Mouse (Mus musculus) kidney, embryonic 16.5 days (tissue): ENCODE measurements at regions not wholly inside any gene's neighbourhood (a gene's known extent, or its start where the extent isn't known, plus 50 kb on each side); places are given as distances from the start of the nearest gene placed in this dataset.

Experiments used
- ATAC-seq: fragments of 200-750 bp; cut with Nextera tagmentation; 2 replicates; pipeline ENCODE4 v1.8.0; 2017; ENCODE audit warnings: moderate TSS enrichment; ENCODE audit not compliant: low FRiP score, low TSS enrichment
- H3K27ac ChIP-seq: fragments of 300-500 bp; sonication (generic); 2 replicates; pipeline ENCODE4 v1.5.1; 2014; ENCODE audit warnings: low read length
- H3K27me3 ChIP-seq: fragments of 300-500 bp; sonication (generic); 2 replicates; pipeline ENCODE4 v1.6.1; 2014; ENCODE audit warnings: low read length, control low read depth, mixed read lengths; ENCODE audit not compliant: insufficient read depth
- H3K36me3 ChIP-seq: fragments of 300-500 bp; sonication (generic); 2 replicates; pipeline ENCODE4 v1.6.1; 2014; ENCODE audit warnings: low read length, control low read depth, mixed read lengths; ENCODE audit not compliant: insufficient read depth
- H3K4me1 ChIP-seq: fragments of 300-500 bp; sonication (generic); 2 replicates; pipeline ENCODE4 v1.6.1; 2014; ENCODE audit warnings: low read length, control low read depth, mixed read lengths; ENCODE audit not compliant: insufficient read depth
- H3K4me2 ChIP-seq: fragments of 300-500 bp; sonication (generic); replicated peaks from 2 replicates; pipeline ENCODE4 v1.6.1; 2014; ENCODE audit warnings: low read depth, low read length
- H3K4me3 ChIP-seq: fragments of 300-500 bp; sonication (generic); 2 replicates; pipeline ENCODE4 v1.5.1; 2014; ENCODE audit warnings: mild to moderate bottlenecking, low read length
- H3K9ac ChIP-seq: fragments of 300-500 bp; sonication (generic); replicated peaks from 2 replicates; pipeline ENCODE4 v1.6.1; 2014; ENCODE audit warnings: low read length
- H3K9me3 ChIP-seq: fragments of 300-500 bp; sonication (generic); 2 replicates; pipeline ENCODE4 v1.6.1; 2016; ENCODE audit warnings: low read length, control low read depth
- WGBS: fragments of 180-500 bp; shearing (Covaris S2); extraction: QIAGEN DNeasy Blood & Tissue Kit; methylation state at CpG from one replicate; pipeline ENCODE4 v1.1.7; 2014; 5-methylcytosine and 5-hydroxymethylcytosine counted together

DNA sequence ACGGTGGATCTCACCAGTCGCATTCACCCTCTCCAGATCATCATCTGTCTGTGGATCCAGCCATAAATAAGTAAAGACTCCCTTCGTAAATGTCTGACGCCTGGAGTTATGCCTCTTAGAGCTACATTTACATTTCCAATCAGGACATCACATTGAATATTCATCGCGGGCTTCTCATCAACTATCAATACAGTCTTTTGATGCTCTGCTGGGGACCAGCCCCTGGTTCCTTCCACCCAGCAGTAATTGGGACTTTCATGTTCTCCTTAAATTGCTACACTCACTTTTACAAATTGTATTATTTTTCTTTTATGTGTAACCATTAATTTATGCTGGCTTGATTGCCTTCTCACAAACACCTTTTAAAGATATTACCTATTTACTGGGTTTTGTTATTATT lies 125.7 kb upstream of the Cnr1 start:
- no peak overlapping the region for H3K9ac ChIP-seq
- H3K27ac ChIP-seq: no peak overlapping the region
- WGBS: 82% methylated on average over 6 of the region's 6 CpGs
- H3K27me3 ChIP-seq: no peaks in the 10 kb centered on the region
- no peak for ATAC-seq
- no peaks in the 10 kb centered on the region for H3K4me1 ChIP-seq
- H3K9me3 ChIP-seq: peaks cover 3% of the 10 kb centered on the region; the same call in 1 of the 2 replicates
- H3K4me3 ChIP-seq: no peak overlapping the region
- no peak overlapping the region for H3K4me2 ChIP-seq
- no peaks in the 10 kb centered on the region for H3K36me3 ChIP-seq

DNA sequence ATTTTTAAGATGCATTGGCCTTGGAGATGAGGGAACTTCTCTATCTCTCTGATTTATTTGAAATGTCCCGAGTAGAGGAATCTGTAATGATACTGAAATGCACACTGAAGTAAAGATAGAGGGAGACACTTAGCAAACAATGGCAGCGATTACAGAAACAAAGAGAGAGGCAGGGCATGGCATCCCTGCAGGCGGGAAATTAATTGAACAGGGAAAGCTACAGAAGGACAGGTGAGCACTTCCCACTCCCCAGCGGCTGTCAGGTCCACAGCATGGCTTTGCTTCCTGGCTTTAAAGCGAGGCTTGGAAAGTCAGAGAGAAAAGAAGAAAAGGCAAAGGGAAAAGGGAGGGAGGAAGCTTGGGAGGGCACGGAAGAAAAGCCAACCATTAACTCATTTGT lies 125.3 kb upstream of the Cnr1 start:
- Histone ChIP-seq H3K36me3 (no peaks in the 10 kb centered on the region), H3K27me3 (no peaks in the 10 kb centered on the region), H3K4me1 (no peaks in the 10 kb centered on the region), H3K4me2 (no peak overlapping the region), H3K9ac (no peak overlapping the region), H3K9me3 (peaks cover 3% of the 10 kb centered on the region; the same call in 1 of the 2 replicates), H3K4me3 (no peak overlapping the region), H3K27ac (no peak overlapping the region)
- no peak for ATAC-seq
- 50% methylated on average over 6 of the region's 6 CpGs for WGBS

DNA sequence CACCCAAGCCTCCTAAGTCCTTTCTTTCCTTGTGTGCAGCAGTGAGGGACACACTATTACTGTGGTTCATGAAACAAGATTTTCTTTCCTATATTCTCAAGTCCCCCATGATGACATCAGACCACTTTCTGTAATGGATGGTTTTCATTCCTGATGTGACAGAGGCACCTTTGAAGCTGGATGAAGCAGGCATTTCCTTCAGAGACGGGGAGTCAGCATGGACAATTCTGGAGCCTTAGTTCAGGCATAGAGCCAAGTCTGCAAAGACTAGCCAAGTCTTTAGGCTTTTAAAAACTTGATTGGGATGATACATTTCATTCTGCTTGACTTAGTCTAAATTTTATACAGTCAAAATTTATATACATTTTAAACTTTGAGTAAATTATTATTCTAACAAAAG lies 124.6 kb upstream of the Cnr1 start:
- no peaks in the 10 kb centered on the region for H3K27me3 ChIP-seq
- no peaks in the 10 kb centered on the region for H3K36me3 ChIP-seq
- no peaks in the 10 kb centered on the region for H3K4me1 ChIP-seq
- 46% methylated on average over 1 of the region's 1 CpGs for whole genome bisulfite sequencing
- no peak overlapping the region for H3K27ac ChIP-seq
- H3K4me2 ChIP-seq: no peak overlapping the region
- H3K4me3 ChIP-seq: no peak overlapping the region
- ATAC-seq: no peak
- H3K9me3 ChIP-seq: peaks cover 3% of the 10 kb centered on the region; the same call in 1 of the 2 replicates
- H3K9ac ChIP-seq: no peak overlapping the region

DNA sequence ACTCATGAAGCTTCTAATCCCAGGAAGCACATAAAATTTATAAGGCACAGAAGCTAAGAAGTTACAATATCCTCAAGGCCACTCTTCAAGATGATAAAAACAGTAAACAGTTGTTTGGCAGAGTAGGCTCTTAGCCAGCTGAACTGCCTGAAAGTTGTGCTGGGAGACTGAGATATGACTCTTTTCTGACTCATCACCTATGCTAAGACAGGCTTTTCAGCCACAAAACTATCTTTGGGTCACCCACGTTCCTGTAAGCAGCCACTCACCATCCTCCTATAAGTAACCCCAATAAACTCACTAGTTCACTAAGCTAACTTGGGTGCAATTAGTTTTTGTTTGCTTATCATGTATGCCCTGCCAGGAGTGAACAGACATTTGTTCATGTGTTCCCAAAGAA lies 112.1 kb upstream of the Cnr1 start:
- no peak overlapping the region for H3K9ac ChIP-seq
- H3K9me3 ChIP-seq: no peaks in the 10 kb centered on the region
- H3K27ac ChIP-seq: no peak overlapping the region
- no peaks in the 10 kb centered on the region for H3K27me3 ChIP-seq
- no peaks in the 10 kb centered on the region for H3K36me3 ChIP-seq
- no peak for ATAC-seq
- no peak overlapping the region for H3K4me3 ChIP-seq
- WGBS: 71% methylated on average over 1 of the region's 1 CpGs
- H3K4me2 ChIP-seq: no peak overlapping the region
- no peaks in the 10 kb centered on the region for H3K4me1 ChIP-seq

DNA sequence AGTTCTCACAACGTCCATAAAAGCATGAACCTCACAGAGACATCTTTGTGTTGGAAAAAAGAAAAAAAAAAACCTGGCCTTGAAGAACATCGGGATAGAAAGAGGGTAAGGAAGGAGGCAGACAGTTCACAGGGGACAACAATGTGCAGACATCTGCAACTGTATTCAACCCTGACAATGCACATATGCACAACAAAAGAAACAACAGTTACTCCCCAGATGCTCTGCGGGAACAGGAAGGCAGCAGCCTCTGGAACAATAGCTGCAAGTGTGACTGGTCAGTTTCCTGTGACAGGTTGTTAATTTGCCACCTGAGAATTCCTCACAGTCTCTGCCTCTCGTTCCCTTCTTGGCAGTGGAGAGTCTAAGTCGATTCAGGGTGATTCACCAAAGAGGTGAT lies 100.5 kb upstream of the Cnr1 start:
- Histone ChIP-seq H3K27me3 (no peaks in the 10 kb centered on the region), H3K9me3 (no peaks in the 10 kb centered on the region), H3K9ac (no peak overlapping the region), H3K4me3 (no peak overlapping the region), H3K4me1 (no peaks in the 10 kb centered on the region), H3K27ac (no peak overlapping the region), H3K36me3 (no peaks in the 10 kb centered on the region), H3K4me2 (no peak overlapping the region)
- peak; percentile 49; the same call in 1 of the 2 replicates for ATAC-seq
- 2% methylated on average over 5 of the region's 5 CpGs for WGBS

DNA sequence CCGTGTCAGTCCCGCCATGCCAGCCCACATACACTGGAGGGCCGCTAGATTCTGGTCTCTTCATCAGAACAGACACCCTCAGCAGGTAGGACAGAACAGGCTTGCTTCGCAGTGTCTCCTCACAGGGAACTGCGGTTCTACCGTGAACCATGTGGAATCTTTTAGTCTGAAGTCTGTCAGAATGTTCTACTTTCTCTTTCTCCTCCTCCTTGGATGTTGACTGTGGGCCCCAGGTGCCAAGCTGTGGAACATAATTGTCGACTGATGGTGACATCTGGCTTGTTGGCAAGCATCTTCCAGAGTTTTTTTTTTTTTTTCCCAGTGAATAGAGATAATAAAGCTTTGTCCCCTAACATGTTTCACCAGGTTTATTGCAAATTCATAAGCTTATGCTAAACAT lies 91.3 kb upstream of the Cnr1 start:
- H3K36me3 ChIP-seq: no peaks in the 10 kb centered on the region
- H3K4me3 ChIP-seq: no peak overlapping the region
- H3K4me2 ChIP-seq: no peak overlapping the region
- H3K27me3 ChIP-seq: no peaks in the 10 kb centered on the region
- H3K4me1 ChIP-seq: no peaks in the 10 kb centered on the region
- ATAC-seq: no peak
- H3K9me3 ChIP-seq: no peaks in the 10 kb centered on the region
- no peak overlapping the region for H3K27ac ChIP-seq
- H3K9ac ChIP-seq: no peak overlapping the region
- WGBS: 86% methylated on average over 7 of the region's 7 CpGs

DNA sequence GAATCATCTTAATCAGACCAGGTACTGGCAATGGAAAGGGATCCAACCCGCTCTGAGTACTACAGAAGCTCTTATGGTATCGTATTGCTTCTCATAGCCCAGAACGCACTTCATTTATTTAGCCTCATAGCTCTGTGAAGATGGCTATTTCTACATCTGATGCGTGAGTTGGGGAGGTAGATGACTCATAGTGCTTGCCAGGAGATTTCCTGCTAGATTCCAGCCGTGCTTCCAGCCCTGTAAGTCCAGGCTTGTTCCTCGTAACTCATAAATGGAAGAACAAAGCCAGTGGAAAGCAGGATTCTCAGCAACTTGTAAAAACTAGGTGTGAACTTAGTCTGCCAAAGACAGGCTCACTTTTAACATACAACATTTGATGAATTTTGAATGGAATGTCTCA lies 86.0 kb upstream of the Cnr1 start:
- Histone ChIP-seq H3K4me3 (no peak overlapping the region), H3K9ac (no peak overlapping the region), H3K4me2 (no peak overlapping the region), H3K36me3 (no peaks in the 10 kb centered on the region), H3K9me3 (no peaks in the 10 kb centered on the region), H3K27me3 (no peaks in the 10 kb centered on the region), H3K4me1 (no peaks in the 10 kb centered on the region), H3K27ac (no peak overlapping the region)
- 81% methylated on average over 6 of the region's 6 CpGs for WGBS
- ATAC-seq: no peak

DNA sequence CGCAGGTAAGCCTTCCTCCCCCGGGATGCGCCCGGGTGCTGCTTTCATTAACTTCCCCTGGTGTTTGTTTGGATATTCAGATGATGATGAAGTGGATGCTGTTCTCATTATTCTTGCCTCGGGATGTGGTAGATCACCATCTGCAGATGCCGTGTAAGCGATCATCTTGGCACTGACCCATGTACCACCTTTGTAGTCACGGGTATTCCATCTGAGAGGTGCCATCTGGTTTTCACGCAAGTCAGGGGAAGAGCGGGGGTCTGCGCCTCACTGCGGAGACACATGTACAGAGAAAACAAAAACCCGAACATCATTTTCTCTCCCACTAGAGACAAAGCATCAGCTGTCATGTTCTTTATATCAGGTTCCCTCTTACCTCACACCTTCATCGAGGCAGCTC lies 84.3 kb upstream of the Cnr1 start:
- no peak for ATAC-seq
- H3K4me3 ChIP-seq: no peak overlapping the region
- H3K27me3 ChIP-seq: no peaks in the 10 kb centered on the region
- H3K4me1 ChIP-seq: no peaks in the 10 kb centered on the region
- H3K36me3 ChIP-seq: no peaks in the 10 kb centered on the region
- no peaks in the 10 kb centered on the region for H3K9me3 ChIP-seq
- no peak overlapping the region for H3K27ac ChIP-seq
- peak overlapping the region; percentile 22 for H3K4me2 ChIP-seq
- WGBS: 41% methylated on average over 14 of the region's 14 CpGs
- H3K9ac ChIP-seq: no peak overlapping the region

DNA sequence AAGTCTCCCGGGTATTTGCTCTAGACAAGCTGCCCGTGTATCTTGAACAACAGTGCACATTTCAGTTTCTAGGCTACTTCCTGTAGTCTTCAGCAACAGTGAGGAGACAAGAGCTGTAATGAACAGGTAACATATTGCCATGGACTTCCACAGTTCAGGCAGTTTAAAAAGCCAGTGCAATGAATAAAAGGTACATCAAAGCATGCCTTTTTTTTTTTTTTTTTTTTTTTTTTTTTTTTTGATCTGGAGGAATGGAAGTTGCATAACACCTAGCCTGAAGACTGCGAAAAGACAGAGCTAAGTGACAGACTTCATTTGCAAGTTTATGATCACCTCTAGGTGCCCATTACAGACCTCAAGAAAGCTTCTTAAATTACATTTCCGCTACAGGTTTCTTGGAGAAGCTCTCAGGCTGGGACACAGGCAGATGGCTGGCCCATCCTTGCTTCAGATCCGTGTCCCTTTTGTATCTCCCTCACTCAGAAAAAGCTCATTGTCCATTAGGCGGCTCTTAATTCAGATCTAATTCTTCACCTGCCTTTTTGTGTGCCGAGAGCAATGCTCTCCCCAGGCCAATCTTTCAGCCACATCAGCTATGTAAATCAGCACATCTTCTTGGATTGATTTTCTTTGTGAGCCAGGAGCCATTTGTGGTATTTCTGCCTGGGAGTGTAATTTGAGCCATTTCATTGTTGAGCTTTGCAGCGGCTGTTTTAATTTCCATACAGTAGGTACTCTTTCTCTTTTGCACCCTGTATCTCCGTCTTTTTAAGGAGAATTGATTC lies 78.6 kb upstream of the Cnr1 start:
- WGBS: 25% methylated on average over 9 of the region's 9 CpGs
- Histone ChIP-seq H3K9ac (no peak overlapping the region; the same call in 1 of the 2 replicates), H3K36me3 (no peaks in the 10 kb centered on the region), H3K4me2 (no peak overlapping the region), H3K27me3 (no peaks in the 10 kb centered on the region), H3K27ac (no peak overlapping the region), H3K9me3 (no peaks in the 10 kb centered on the region), H3K4me1 (0 out of 2 replicates have a peak, but pooled peaks cover 3% of the 10 kb centered on the region), H3K4me3 (no peak overlapping the region)
- ATAC-seq: no peak

DNA sequence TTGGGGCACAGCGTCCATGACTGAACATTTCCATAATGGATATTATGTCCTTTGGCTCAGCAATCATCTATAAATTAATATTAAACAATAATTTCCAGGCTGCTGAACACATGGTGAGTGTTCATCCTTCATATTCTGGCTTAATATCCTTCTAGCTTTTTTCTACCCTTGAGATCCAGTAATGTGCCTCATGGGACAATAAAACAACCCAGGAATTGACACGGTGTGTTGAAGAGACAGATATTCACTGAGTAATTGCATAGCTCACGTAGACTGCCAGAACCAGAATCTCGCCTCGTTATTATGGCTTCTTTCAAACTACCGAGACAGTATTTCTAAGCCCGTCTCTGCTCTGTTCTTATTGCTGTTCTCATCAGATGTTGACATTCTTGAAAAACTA lies 74.1 kb upstream of the Cnr1 start:
- 0 out of 2 replicates have a peak, but pooled peaks cover 3% of the 10 kb centered on the region for H3K4me1 ChIP-seq
- no peaks in the 10 kb centered on the region for H3K36me3 ChIP-seq
- ATAC-seq: no peak
- H3K4me2 ChIP-seq: no peak overlapping the region
- H3K9ac ChIP-seq: no peak overlapping the region
- no peaks in the 10 kb centered on the region for H3K9me3 ChIP-seq
- H3K27me3 ChIP-seq: no peaks in the 10 kb centered on the region
- WGBS: 85% methylated on average over 7 of the region's 7 CpGs
- H3K4me3 ChIP-seq: no peak overlapping the region
- H3K27ac ChIP-seq: no peak overlapping the region
